Mouse (Mus musculus) splenic B cell, adult 2 months (primary cell): Measurements from ENCODE around the gene Fez2.

ENCODE experiments used
- DNase-seq: peaks from one replicate; pipeline ENCODE4 v3.0.0-alpha.2; 2011; ENCODE audit warnings: low read depth, low spot score
- H3K27me3 ChIP-seq: 2 replicates; pipeline ENCODE4 v1.6.1; 2012; ENCODE audit warnings: mild to moderate bottlenecking, low read length, moderate library complexity, mixed read lengths; ENCODE audit not compliant: control insufficient read depth, poor library complexity, insufficient read depth, severe bottlenecking
- H3K36me3 ChIP-seq: 2 replicates; pipeline ENCODE4 v1.6.1; 2012; ENCODE audit warnings: mild to moderate bottlenecking, low read length, moderate library complexity, mixed read lengths; ENCODE audit not compliant: control insufficient read depth, poor library complexity, insufficient read depth, severe bottlenecking

Gene Fez2

DNA sequence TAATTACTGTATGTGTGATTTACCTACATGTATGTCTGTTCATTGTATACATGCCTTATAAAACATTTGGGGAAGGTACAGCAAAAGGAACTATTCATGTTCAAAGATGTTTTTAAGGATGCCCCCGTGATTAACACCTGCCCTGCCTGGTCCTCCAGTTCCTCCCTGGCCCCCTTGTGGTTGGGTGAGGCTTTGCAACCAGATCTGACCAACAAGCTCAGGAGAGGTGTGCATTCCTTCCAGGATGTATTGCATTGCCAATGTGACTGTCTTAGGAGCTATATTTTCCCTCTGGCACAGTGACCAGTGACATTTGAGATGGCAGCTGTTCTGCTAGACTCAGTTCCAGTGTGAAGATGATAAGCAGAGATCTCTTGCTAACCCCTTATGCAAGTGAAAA lies 16.8 kb upstream of the Fez2 start:
- DNase-seq, result peak; percentile 70
- H3K27me3 ChIP-seq, result no peaks in the 10 kb centered on the region
- no peaks in the 10 kb centered on the region for H3K36me3 ChIP-seq

- H3K27me3 ChIP-seq, result no peaks in the 10 kb centered on the region
- DNase-seq, result peak; percentile 38
Observed at GRCm38 (mm10) chr17:78430374-78430773, 12.4 kb upstream of the Fez2 start.

GRCm38 (mm10) chr17:78429051-78429450 lies 11.1 kb upstream of the Fez2 start:
- DNase-seq, result no peak
- Histone ChIP-seq H3K27me3 (no peaks in the 10 kb centered on the region), H3K36me3 (no peaks in the 10 kb centered on the region)

More at GRCm38 (mm10) chr17:78430374-78430773, 12.4 kb upstream of the Fez2 start:
- H3K36me3 ChIP-seq, result no peaks in the 10 kb centered on the region

- Histone ChIP-seq H3K36me3 (no peaks in the 10 kb centered on the region), H3K27me3 (no peaks in the 10 kb centered on the region)
- no peak for DNase-seq
Observed at GRCm38 (mm10) chr17:78425026-78425425, 7.1 kb upstream of the Fez2 start.

- Histone ChIP-seq H3K36me3 (no peaks in the 10 kb centered on the region), H3K27me3 (no peaks in the 10 kb centered on the region)
- DNase-seq, result no peak
Observed at GRCm38 (mm10) chr17:78419216-78419615, 1.3 kb upstream of the Fez2 start.

DNA sequence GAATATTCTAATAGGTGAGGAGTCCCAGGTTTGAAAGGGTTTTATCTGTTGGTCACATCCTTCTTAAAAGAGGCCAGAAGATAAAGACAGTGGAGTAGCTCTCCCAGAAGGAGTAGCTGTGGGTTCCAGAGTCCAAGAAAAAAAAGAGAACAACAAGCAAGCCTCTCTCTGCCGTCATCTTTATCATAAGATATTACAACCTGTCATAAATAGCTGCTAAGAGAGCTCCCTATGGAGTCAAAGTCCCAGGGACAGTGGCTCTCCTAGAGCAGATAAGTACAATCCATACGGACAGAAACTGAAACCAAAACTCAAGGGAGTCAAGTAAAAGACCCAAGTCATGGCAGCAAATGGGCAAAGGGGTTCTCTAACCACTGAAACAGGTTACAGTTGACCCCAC lies 2.7 kb downstream of the Fez2 start:
- H3K36me3 ChIP-seq, result peaks cover 10% of the 10 kb centered on the region; the same call in 1 of the 2 replicates
- no peak for DNase-seq
- no peaks in the 10 kb centered on the region for H3K27me3 ChIP-seq

GRCm38 (mm10) chr17:78409900-78410299 lies 8.1 kb downstream of the Fez2 start:
- Histone ChIP-seq H3K36me3 (peaks cover 10% of the 10 kb centered on the region; the same call in 1 of the 2 replicates), H3K27me3 (no peaks in the 10 kb centered on the region)
- DNase-seq, result no peak

GRCm38 (mm10) chr17:78408386-78408785 lies 9.6 kb downstream of the Fez2 start:
- no peak for DNase-seq
- H3K27me3 ChIP-seq, result no peaks in the 10 kb centered on the region

GRCm38 (mm10) chr17:78407581-78407980 lies 10.4 kb downstream of the Fez2 start:
- Histone ChIP-seq H3K36me3 (peaks cover 10% of the 10 kb centered on the region; the same call in 1 of the 2 replicates), H3K27me3 (no peaks in the 10 kb centered on the region)
- DNase-seq, result no peak

More at GRCm38 (mm10) chr17:78408386-78408785, 9.6 kb downstream of the Fez2 start:
- peaks cover 10% of the 10 kb centered on the region; the same call in 1 of the 2 replicates for H3K36me3 ChIP-seq

DNA sequence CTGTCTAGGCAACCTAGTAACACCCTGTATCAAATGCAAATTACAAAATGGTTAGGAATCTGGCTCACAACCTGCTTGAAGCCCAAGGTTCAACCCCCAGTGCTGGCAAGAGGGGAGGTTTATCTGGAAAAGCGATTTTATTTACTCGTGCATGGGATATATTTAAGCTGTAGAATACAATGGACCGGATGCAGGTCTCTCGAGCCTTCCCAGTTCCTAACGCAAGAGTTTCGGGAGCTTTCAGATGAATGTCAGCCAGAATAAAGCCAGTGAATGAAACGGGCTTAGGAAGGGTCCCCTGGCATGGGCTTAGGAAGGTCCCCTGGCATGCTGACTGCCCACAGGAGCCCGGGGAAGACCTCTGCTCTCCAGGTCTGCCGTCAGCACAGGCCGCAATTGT lies 11.1 kb downstream of the Fez2 start:
- Histone ChIP-seq H3K36me3 (peaks cover 8% of the 10 kb centered on the region; the same call in 1 of the 2 replicates), H3K27me3 (no peaks in the 10 kb centered on the region)
- no peak for DNase-seq

DNA sequence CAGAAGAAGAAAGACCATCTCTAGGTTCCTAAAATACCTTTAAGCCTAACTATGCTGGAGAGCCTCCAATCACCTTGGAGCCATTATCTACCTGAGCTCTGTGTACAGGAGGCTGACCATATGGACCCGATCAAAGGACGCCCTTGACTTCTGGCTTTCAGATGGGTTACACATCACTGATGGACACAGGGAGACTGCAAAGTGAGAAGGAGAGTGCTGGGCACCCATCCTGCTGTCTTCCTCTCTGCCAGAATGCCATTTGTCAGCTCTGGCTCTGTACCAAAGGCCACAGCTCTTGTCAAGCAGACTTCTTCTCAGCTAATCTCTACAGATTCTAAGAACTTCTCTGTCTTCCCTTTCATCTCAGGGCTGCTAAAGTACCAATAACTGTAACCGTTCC lies 12.6 kb downstream of the Fez2 start:
- DNase-seq, result no peak
- no peaks in the 10 kb centered on the region; the same call in 1 of the 2 replicates for H3K36me3 ChIP-seq
- H3K27me3 ChIP-seq, result no peaks in the 10 kb centered on the region

GRCm38 (mm10) chr17:78403804-78404203 lies 14.1 kb downstream of the Fez2 start:
- H3K36me3 ChIP-seq, result no peaks in the 10 kb centered on the region; the same call in 1 of the 2 replicates
- no peaks in the 10 kb centered on the region for H3K27me3 ChIP-seq
- no peak for DNase-seq

DNA sequence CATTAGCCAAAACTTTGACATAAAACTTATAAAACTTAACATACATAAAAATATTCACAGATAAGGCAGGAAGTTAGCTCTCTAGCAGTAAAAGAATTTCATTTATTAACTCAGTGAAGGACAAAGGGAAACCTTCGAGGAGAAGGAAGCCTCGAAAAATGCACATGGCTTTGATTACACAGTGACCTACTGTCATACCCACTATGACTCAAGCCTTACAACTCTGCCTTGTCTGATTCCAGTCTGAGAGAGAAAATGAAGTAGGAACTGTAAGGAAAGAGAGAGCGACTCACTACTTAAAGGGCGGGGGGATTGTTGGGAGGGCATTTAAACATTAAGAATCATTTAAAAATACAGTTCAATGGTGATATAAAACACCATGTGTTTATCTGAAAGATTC lies 14.7 kb downstream of the Fez2 start:
- no peaks in the 10 kb centered on the region; the same call in 1 of the 2 replicates for H3K36me3 ChIP-seq
- DNase-seq, result no peak
- H3K27me3 ChIP-seq, result no peaks in the 10 kb centered on the region

DNA sequence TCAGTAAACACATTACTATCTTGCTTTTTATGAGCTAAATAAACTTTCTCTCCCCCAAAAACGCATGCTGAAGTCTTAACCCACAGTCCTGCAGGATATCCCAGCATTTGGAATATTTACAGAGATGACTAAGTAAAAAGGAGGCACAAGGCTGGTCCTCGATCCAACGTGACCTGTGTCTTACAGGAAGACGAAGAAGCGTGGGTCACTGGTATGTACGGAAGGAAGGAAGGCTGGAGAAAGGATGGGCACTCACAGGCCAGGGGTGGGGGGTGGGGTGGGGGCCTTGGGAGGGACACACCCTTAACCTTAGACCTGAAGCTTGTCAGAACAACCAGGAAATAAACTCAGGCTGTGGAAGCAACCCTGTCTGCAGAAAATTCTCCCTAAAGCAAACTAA lies 15.8 kb downstream of the Fez2 start:
- no peaks in the 10 kb centered on the region for H3K27me3 ChIP-seq
- no peak for DNase-seq
- H3K36me3 ChIP-seq, result peaks cover 2% of the 10 kb centered on the region; the same call in 1 of the 2 replicates

GRCm38 (mm10) chr17:78401713-78402112 lies 16.2 kb downstream of the Fez2 start:
- no peak for DNase-seq

GRCm38 (mm10) chr17:78401311-78401710 lies 16.6 kb downstream of the Fez2 start:
- H3K36me3 ChIP-seq, result peaks cover 2% of the 10 kb centered on the region; the same call in 1 of the 2 replicates
- H3K27me3 ChIP-seq, result no peaks in the 10 kb centered on the region
- DNase-seq, result no peak

More at GRCm38 (mm10) chr17:78401713-78402112, 16.2 kb downstream of the Fez2 start:
- no peaks in the 10 kb centered on the region for H3K27me3 ChIP-seq
- peaks cover 2% of the 10 kb centered on the region; the same call in 1 of the 2 replicates for H3K36me3 ChIP-seq
